Mouse (Mus musculus): ENCODE data around the gene Mef2c.

GRCm38 (mm10) chr13:83590886-83591285 lies 87.1 kb downstream of the Mef2c start:
- TF ChIP-seq POLR2A (IDR thresholded peaks at IDR 0.05; ENCODE audit: extremely low read depth, insufficient read depth, low read length): no peak
- TF ChIP-seq CTCF (IDR thresholded peaks at IDR 0.05; ENCODE audit: extremely low read depth, insufficient read depth, low read length): no peak
